ENCODE assay signal across 8 mouse cellular contexts in the genomic region with DNA sequence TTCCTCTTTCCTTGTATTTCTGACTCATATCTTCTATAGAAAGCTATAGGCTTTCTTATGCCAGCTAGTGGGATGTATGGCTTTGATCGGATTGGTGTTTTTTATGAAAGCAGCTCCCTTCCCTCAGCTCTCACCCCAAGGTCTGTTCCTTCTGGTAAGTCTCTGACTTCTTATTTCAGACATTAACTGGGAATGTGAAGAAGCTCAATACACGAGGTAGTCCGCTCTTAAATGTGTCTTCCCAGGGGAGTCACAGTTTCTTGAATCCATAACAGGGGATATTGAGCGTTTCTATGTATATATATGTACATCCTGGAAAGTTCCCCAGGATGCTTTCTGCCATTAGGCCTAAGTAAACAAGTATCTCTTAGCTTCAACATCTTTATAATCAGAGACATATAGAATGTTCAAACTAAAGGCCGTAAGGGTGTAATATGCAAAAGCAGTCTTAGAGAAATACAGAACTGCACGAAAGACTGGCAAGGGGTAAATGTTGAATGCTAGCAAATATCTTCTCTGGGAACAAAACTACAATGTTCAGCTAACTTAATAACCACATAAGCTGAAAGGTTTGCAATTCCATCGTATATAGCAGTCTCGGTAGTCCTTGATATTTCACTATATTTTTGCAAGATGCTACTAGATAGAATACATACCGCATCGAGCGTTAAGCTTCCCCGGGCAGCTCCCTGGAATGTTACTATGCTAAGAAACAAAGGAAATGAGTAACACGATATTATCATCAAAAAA. TPM values are rescaled to one million over a fixed set of nuclear protein-coding genes. Genes with fewer than 3 reads are reported as not detected.
DNase-seq lines count a peak whose midpoint lies in the region; ATAC-seq and TF ChIP-seq lines count a peak whose summit lies in the region.

No protein-coding gene starts in this region.

- no peaks in the 10 kb centered on the region for H3K9me3 ChIP-seq in kidney, embryonic 16.5 days (ENCODE audit: low read length)
- H3K9me3 ChIP-seq in hindbrain, embryonic 12.5 days (replicated peaks): no peaks in the 10 kb centered on the region
- no peaks in the 10 kb centered on the region for H3K9me3 ChIP-seq in midbrain, embryonic 13.5 days

- DNase-seq in kidney, postnatal 4 days: no peak
- DNase-seq in urinary bladder, adult 18-20 months (ENCODE audit: low spot score in 2 of 2): no peak
- DNase-seq in adrenal gland, postnatal 14 days: no peak

- no peaks in the 10 kb centered on the region for H3K27me3 ChIP-seq in kidney, embryonic 16.5 days (ENCODE audit: insufficient read depth, low read length)
- no peaks in the 10 kb centered on the region for H3K27me3 ChIP-seq in hindbrain, embryonic 12.5 days
- H3K27me3 ChIP-seq in midbrain, embryonic 13.5 days: no peaks in the 10 kb centered on the region

- peak overlapping the region; percentile 34; the same call in 1 of the 2 replicates for H3K27ac ChIP-seq in kidney, embryonic 16.5 days (ENCODE audit: low read length)
- H3K27ac ChIP-seq in bone marrow, adult 2 months (ENCODE audit: control insufficient read depth, insufficient read depth, low read depth, low read length, poor library complexity): no peak overlapping the region
- no peak overlapping the region for H3K27ac ChIP-seq in hindbrain, embryonic 12.5 days
- no peak overlapping the region for H3K27ac ChIP-seq in midbrain, embryonic 13.5 days

- no peak for TF ChIP-seq CTCF in bone marrow, adult 2 months (IDR thresholded peaks at IDR 0.05; ENCODE audit: control insufficient read depth, insufficient read depth, low read length)

- WGBS in kidney, embryonic 16.5 days: 31% methylated on average over 13 of the region's 13 CpGs
- 8% methylated on average over 13 of the region's 13 CpGs for WGBS in bone marrow, adult 2 months
- 53% methylated on average over 13 of the region's 13 CpGs for WGBS in hindbrain, embryonic 12.5 days
- WGBS in midbrain, embryonic 13.5 days: 50% methylated on average over 13 of the region's 13 CpGs

- ATAC-seq in kidney, embryonic 16.5 days (ENCODE audit: low FRiP score, low TSS enrichment): no peak
- ATAC-seq in hindbrain, embryonic 12.5 days (ENCODE audit: low FRiP score): no peak
- ATAC-seq in midbrain, embryonic 13.5 days: no peak
- no peak for ATAC-seq in cerebellum, adult (ENCODE audit: insufficient number of reproducible peaks, low FRiP score, low TSS enrichment)

- no peak for TF ChIP-seq POLR2A in bone marrow, adult 2 months (IDR thresholded peaks at IDR 0.05; ENCODE audit: borderline replicate concordance, control insufficient read depth, low read depth, low read length)

- no peaks in the 10 kb centered on the region for H3K36me3 ChIP-seq in kidney, embryonic 16.5 days (ENCODE audit: insufficient read depth, low read length)
- H3K36me3 ChIP-seq in hindbrain, embryonic 12.5 days: no peaks in the 10 kb centered on the region
- H3K36me3 ChIP-seq in midbrain, embryonic 13.5 days: no peaks in the 10 kb centered on the region

- H3K4me1 ChIP-seq in kidney, embryonic 16.5 days (ENCODE audit: insufficient read depth, low read length): peaks cover 12% of the 10 kb centered on the region; the same call in 1 of the 2 replicates
- no peaks in the 10 kb centered on the region; the same call in 1 of the 2 replicates for H3K4me1 ChIP-seq in bone marrow, adult 2 months (ENCODE audit: control insufficient read depth, insufficient read depth, low read length)
- H3K4me1 ChIP-seq in hindbrain, embryonic 12.5 days: peaks cover 13% of the 10 kb centered on the region; the same call in 1 of the 2 replicates
- H3K4me1 ChIP-seq in midbrain, embryonic 13.5 days (replicated peaks): peaks cover 13% of the 10 kb centered on the region

- peak overlapping the region; percentile 57 for H3K4me2 ChIP-seq in kidney, embryonic 16.5 days (replicated peaks; ENCODE audit: low read depth, low read length)
- peak overlapping the region; percentile 67 for H3K4me2 ChIP-seq in hindbrain, embryonic 12.5 days (replicated peaks)
- H3K4me2 ChIP-seq in midbrain, embryonic 13.5 days (replicated peaks): peak overlapping the region; percentile 61

- peak overlapping the region; percentile 79 for H3K9ac ChIP-seq in kidney, embryonic 16.5 days (replicated peaks; ENCODE audit: low read length)
- H3K9ac ChIP-seq in hindbrain, embryonic 12.5 days: no peak overlapping the region
- H3K9ac ChIP-seq in midbrain, embryonic 13.5 days (replicated peaks): 0 out of 2 replicates have a peak overlapping the region, but pooled peaks have one; percentile 48

- H3K4me3 ChIP-seq in kidney, embryonic 16.5 days (ENCODE audit: low read length): peak overlapping the region; percentile 79
- peak overlapping the region; percentile 71 for H3K4me3 ChIP-seq in bone marrow, adult 2 months (replicated peaks; ENCODE audit: control insufficient read depth, low read depth, low read length)
- H3K4me3 ChIP-seq in hindbrain, embryonic 12.5 days: peak overlapping the region; percentile 50
- H3K4me3 ChIP-seq in midbrain, embryonic 13.5 days (replicated peaks): peak overlapping the region; percentile 73

RNA-seq across cellular contexts. Expression of gene Fbxo48, which starts 0.8 kb away (rescaled TPM):
- 1.1 and 1.6 TPM in 2 replicates for polyA plus RNA-seq in kidney, embryonic 16.5 days (2015; fragmentation: Nextera tagmentation; extraction: Ambion mirVana)
- 1.9 and 4.9 TPM in 2 replicates for polyA plus RNA-seq in bone marrow, adult 2 months (2011; ENCODE audit: insufficient read depth, insufficient read length, low replicate concordance, missing spikeins)
- 1.5 and 1.9 TPM in 2 replicates for polyA plus RNA-seq in hindbrain, embryonic 12.5 days (2016; fragmentation: Nextera tagmentation; extraction: Ambion mirVana)
- polyA plus RNA-seq in midbrain, embryonic 13.5 days (2015; fragmentation: Nextera tagmentation; extraction: Ambion mirVana): 0.81 and 0.82 TPM in 2 replicates
- total RNA-seq in adrenal gland, postnatal 14 days (2021): 0.56 and 2.1 TPM in 2 replicates
